Mouse (Mus musculus) CH12.LX (cell line): ENCODE results near the gene Smarcal1. TPM values are rescaled to one million over a fixed set of nuclear protein-coding genes. Genes with fewer than 3 reads are reported as not detected.

Experiments used
- DNase-seq: peaks from one replicate; pipeline ENCODE4 v3.0.0-alpha.2; 2013; ENCODE audit errors: extremely low read depth
- H3K27ac ChIP-seq: 2 replicates; pipeline ENCODE4 v1.5.1; 2012; ENCODE audit warnings: low read depth, mild to moderate bottlenecking, control low read depth, moderate library complexity; ENCODE audit not compliant: insufficient read depth
- H3K27me3 ChIP-seq: replicated peaks from 2 replicates; pipeline ENCODE3; 2012; ENCODE audit warnings: inconsistent platforms
- H3K36me3 ChIP-seq, 2 experiments: replicated peaks in 1 of 2; 2 replicates each; pipeline versions ENCODE3 to v1.6.1; 2012; ENCODE audit warnings: inconsistent platforms in 1 of 2, low read length in 1 of 2, mild to moderate bottlenecking in 1 of 2, mixed read lengths in 1 of 2, moderate library complexity in 1 of 2; ENCODE audit not compliant: control insufficient read depth in 1 of 2, insufficient read depth in 1 of 2
- H3K4me1 ChIP-seq, 2 experiments: 2 replicates each; pipeline ENCODE4 v1.6.1; 2012; ENCODE audit warnings: inconsistent platforms in 1 of 2, moderate library complexity in 1 of 2; ENCODE audit not compliant: insufficient read depth in 2 of 2, control insufficient read depth in 1 of 2
- H3K4me2 ChIP-seq: 2 replicates; pipeline ENCODE4 v1.6.1; 2012; ENCODE audit warnings: low read depth, mild to moderate bottlenecking, control low read depth; ENCODE audit not compliant: poor library complexity, insufficient read depth, severe bottlenecking
- H3K4me3 ChIP-seq, 3 experiments: fragments of 150-350 bp in 1 of 3; sonication (generic) in 1 of 3; replicated peaks in 1 of 3; 2 replicates each; pipeline versions ENCODE3 to v1.5.1; 2011 to 2012; ENCODE audit warnings: low read depth in 2 of 3, low read length in 2 of 3, mild to moderate bottlenecking in 2 of 3, moderate library complexity in 2 of 3, control low read depth in 1 of 3, improper control_type of control experiment in 1 of 3, inconsistent platforms in 1 of 3, mixed read lengths in 1 of 3; ENCODE audit not compliant: poor library complexity in 1 of 3
- H3K79me2 ChIP-seq: replicated peaks from 2 replicates; pipeline ENCODE4 v1.6.1; 2012; ENCODE audit warnings: mild to moderate bottlenecking, moderate library complexity; ENCODE audit not compliant: control insufficient read depth, poor library complexity, insufficient read depth, severe bottlenecking; ENCODE audit errors: extremely low read depth
- H3K9ac ChIP-seq: 2 replicates; pipeline ENCODE4 v1.6.1; 2012; ENCODE audit warnings: low read depth, mild to moderate bottlenecking, control low read depth, moderate library complexity; ENCODE audit not compliant: insufficient read depth
- H3K9me3 ChIP-seq: replicated peaks from 2 replicates; pipeline ENCODE3; 2012; ENCODE audit warnings: low read length, inconsistent platforms, mixed read lengths
- CTCF ChIP-seq, 2 experiments: IDR thresholded peaks in 1 of 2; conservative IDR thresholded peaks in 1 of 2; 2 replicates each; pipeline ENCODE4 v1.5.1; 2011 to 2012; ENCODE audit warnings: low read depth in 2 of 2, low read length in 2 of 2, improper control_type of control experiment in 1 of 2, inconsistent platforms in 1 of 2, mild to moderate bottlenecking in 1 of 2, moderate library complexity in 1 of 2
- E2F4 ChIP-seq: IDR thresholded peaks from 2 replicates; pipeline ENCODE4 v1.6.1; 2011; ENCODE audit warnings: low read depth, low read length, improper control_type of control experiment; ENCODE audit not compliant: insufficient replicate concordance
- ELF1 ChIP-seq: IDR thresholded peaks from 2 replicates; pipeline ENCODE4 v1.6.1; 2014; ENCODE audit warnings: low read depth, mild to moderate bottlenecking, inconsistent platforms, low read length, improper control_type of control experiment
- EP300 ChIP-seq: IDR thresholded peaks from 2 replicates; pipeline ENCODE4 v1.6.1; 2011; ENCODE audit warnings: low read length, improper control_type of control experiment
- ETS1 ChIP-seq: conservative IDR thresholded peaks from 2 replicates; pipeline ENCODE4 v1.6.1; 2012; ENCODE audit warnings: low read depth, mild to moderate bottlenecking, inconsistent platforms, low read length, improper control_type of control experiment, moderate library complexity
- IRF4 ChIP-seq: IDR thresholded peaks from 2 replicates; pipeline ENCODE4 v1.6.1; 2014; ENCODE audit warnings: low read depth, mild to moderate bottlenecking, inconsistent platforms, low read length, improper control_type of control experiment
- JUND ChIP-seq: conservative IDR thresholded peaks from 2 replicates; pipeline ENCODE4 v1.6.1; 2011; ENCODE audit warnings: low read depth, low read length, improper control_type of control experiment
- KAT2A ChIP-seq: IDR thresholded peaks from 2 replicates; pipeline ENCODE4 v1.6.1; 2012; ENCODE audit warnings: low read length, improper control_type of control experiment, inconsistent platforms; ENCODE audit not compliant: insufficient replicate concordance
- MAFK ChIP-seq: IDR thresholded peaks from 2 replicates; pipeline ENCODE4 v1.6.1; 2011; ENCODE audit warnings: low read length, improper control_type of control experiment; ENCODE audit not compliant: insufficient replicate concordance
- MAZ ChIP-seq: IDR thresholded peaks from 2 replicates; pipeline ENCODE4 v1.6.1; 2012; ENCODE audit warnings: low read depth, mild to moderate bottlenecking, inconsistent platforms, low read length, improper control_type of control experiment, moderate library complexity
- MEF2A ChIP-seq: IDR thresholded peaks from 2 replicates; pipeline ENCODE4 v1.6.1; 2014; ENCODE audit warnings: low read depth, mild to moderate bottlenecking, inconsistent platforms, low read length, improper control_type of control experiment, borderline replicate concordance
- MYC ChIP-seq: IDR thresholded peaks from 2 replicates; pipeline ENCODE4 v1.6.1; 2011; ENCODE audit warnings: low read depth, mild to moderate bottlenecking, improper control_type of control experiment, low read length
- POLR2A ChIP-seq: IDR thresholded peaks from 2 replicates; pipeline ENCODE4 v1.6.1; 2011; ENCODE audit warnings: low read depth, mild to moderate bottlenecking, improper control_type of control experiment, low read length
- POLR2AphosphoS2 ChIP-seq: IDR thresholded peaks from 2 replicates; pipeline ENCODE4 v1.6.1; 2011; ENCODE audit warnings: low read depth, low read length, improper control_type of control experiment
- RCOR1 ChIP-seq: conservative IDR thresholded peaks from 2 replicates; pipeline ENCODE4 v1.6.1; 2012; ENCODE audit warnings: low read depth, mild to moderate bottlenecking, inconsistent platforms, low read length, improper control_type of control experiment
- SMC3 ChIP-seq: IDR thresholded peaks from 2 replicates; pipeline ENCODE4 v1.6.1; 2011; ENCODE audit warnings: low read depth, low read length, improper control_type of control experiment
- TBP ChIP-seq: conservative IDR thresholded peaks from 2 replicates; pipeline ENCODE4 v1.6.1; 2011; ENCODE audit warnings: low read depth, low read length, improper control_type of control experiment
- TCF12 ChIP-seq: IDR thresholded peaks from 2 replicates; pipeline ENCODE4 v1.6.1; 2014; ENCODE audit warnings: low read depth, mild to moderate bottlenecking, inconsistent platforms, low read length, improper control_type of control experiment
- UBTF ChIP-seq: IDR thresholded peaks from 2 replicates; pipeline ENCODE4 v1.6.1; 2012; ENCODE audit warnings: low read depth, mild to moderate bottlenecking, inconsistent platforms, low read length, improper control_type of control experiment, moderate library complexity
- USF1 ChIP-seq: IDR thresholded peaks from 2 replicates; pipeline ENCODE4 v1.6.1; 2014; ENCODE audit warnings: low read depth, mild to moderate bottlenecking, inconsistent platforms, low read length, improper control_type of control experiment
- ZNF384 ChIP-seq: IDR thresholded peaks from 2 replicates; pipeline ENCODE4 v1.6.1; 2012; ENCODE audit warnings: low read depth, low read length, improper control_type of control experiment, inconsistent platforms
- dilution Hi-C: fragments of 300-500 bp; cut with MboI; formaldehyde crosslinking; loops from 2 replicates; pipeline ENCODE4 v1.14.3; 2020; ENCODE audit warnings: low sequenced_read_pairs; ENCODE audit not compliant: extremely low pct_unique_long_range_greater_than_20kb, extremely low pct_ligation_motif_present
- in situ Hi-C: fragments of 300-500 bp; cut with MboI; formaldehyde crosslinking; loops from 3 replicates; pipeline ENCODE4 v1.14.3; 2019; ENCODE audit warnings: low sequenced_read_pairs, low pct_ligation_motif_present, low pct_unique_long_range_greater_than_20kb, mixed read lengths
- polyA plus RNA-seq: library from polyadenylated mRNA; unstranded; fragments of >175 nt; gene quantifications from 2 replicates; pipeline ENCODE4 v1.2.1, GENCODE M21; 2012; ENCODE audit warnings: low read depth; ENCODE audit not compliant: insufficient read length
- total RNA-seq, 2 experiments: library from RNA; depleted of rRNA; stranded (reverse); fragments of 300-350 nt in 1 of 2; fragments of >200 nt in 1 of 2; gene quantifications; 2 replicates each; pipeline ENCODE4 v1.2.3; 2012 to 2014

Smarcal1 gene
- total and polyA plus RNA-seq, 3 experiments, result 25.2 to 54.2 (median 34.9) TPM

- no peaks in the 10 kb centered on the region for H3K79me2 ChIP-seq
- no peak for DNase-seq
- H3K27ac ChIP-seq, result no peak overlapping the region
- peaks cover 77 to 93% of the 10 kb centered on the region in 2 experiments for H3K36me3 ChIP-seq
- H3K4me3 ChIP-seq, result no peak overlapping the region
- in situ Hi-C loops, result loop anchor here (25.0 kb wide), 1 partner anchor 263 kb away; the partner anchor contains the start of gene Igfbp5
- H3K9me3 ChIP-seq, result no peaks in the 10 kb centered on the region
- H3K4me2 ChIP-seq, result no peak overlapping the region
- no peak overlapping the region for H3K9ac ChIP-seq
- H3K4me1 ChIP-seq, result 0 out of 4 replicates have a peak, but pooled peaks cover 0 to 2% of the 10 kb centered on the region in 2 experiments
- no peaks in the 10 kb centered on the region for H3K27me3 ChIP-seq
- dilution Hi-C loops, result no loop called here
- TF ChIP-seq MYC (no peak), JUND (no peak), POLR2AphosphoS2 (no peak), MAFK (no peak), E2F4 (no peak), TBP (no peak), ELF1 (no peak), TCF12 (no peak), UBTF (no peak), RCOR1 (no peak), CTCF (conservative IDR thresholded peaks at IDR 0.05 in 1 of 2, IDR thresholded peaks at IDR 0.05 in 1 of 2; ENCODE audit: low read depth in 2 of 2, low read length in 2 of 2) (no peak), MAZ (no peak), USF1 (no peak)
Measured at GRCm38 (mm10) chr1:72599146-72600101, 16.4 kb downstream of the Smarcal1 start.

- no peak overlapping the region for H3K27ac ChIP-seq
- H3K4me2 ChIP-seq, result no peak overlapping the region
- in situ Hi-C loops, result no loop called here
- H3K9me3 ChIP-seq, result no peaks in the 10 kb centered on the region
- dilution Hi-C loops, result no loop called here
- H3K27me3 ChIP-seq, result no peaks in the 10 kb centered on the region
- peaks cover 1 to 2% of the 10 kb centered on the region in 2 experiments; a peak in 1 of 4 replicates for H3K4me1 ChIP-seq
- H3K79me2 ChIP-seq, result no peaks in the 10 kb centered on the region
- no peak overlapping the region for H3K4me3 ChIP-seq
- H3K9ac ChIP-seq, result no peak overlapping the region
- no peak for DNase-seq
- peaks cover 71 to 91% of the 10 kb centered on the region in 2 experiments for H3K36me3 ChIP-seq
- TF ChIP-seq UBTF (no peak), SMC3 (no peak), IRF4 (no peak), MEF2A (no peak), POLR2A (no peak), ETS1 (no peak), ZNF384 (no peak), EP300 (no peak), KAT2A (no peak), USF1 (no peak), TBP (no peak)
Measured at GRCm38 (mm10) chr1:72600778-72601177, 17.7 kb downstream of the Smarcal1 start.
